Mouse (Mus musculus): ENCODE results near the gene Ssr2.
A peak's percentile ranks its signal among the peaks of the same experiment; 100 is the strongest.

Ssr2 gene

GRCm38 (mm10) chr3:88623346-88624135 is 47.9 kb downstream of the Ssr2 start:
- peak; percentile 41 for DNase-seq (ENCODE audit: low read depth)

GRCm38 (mm10) chr3:88624324-88624723 is 48.6 kb downstream of the Ssr2 start:
- DNase-seq (ENCODE audit: low read depth), result peak; percentile 27

GRCm38 (mm10) chr3:88624951-88625350 is 49.3 kb downstream of the Ssr2 start:
- peak; percentile 90 for DNase-seq (ENCODE audit: low read depth)

GRCm38 (mm10) chr3:88625531-88625930 is 49.9 kb downstream of the Ssr2 start:
- no peak for DNase-seq (ENCODE audit: low read depth)

DNA sequence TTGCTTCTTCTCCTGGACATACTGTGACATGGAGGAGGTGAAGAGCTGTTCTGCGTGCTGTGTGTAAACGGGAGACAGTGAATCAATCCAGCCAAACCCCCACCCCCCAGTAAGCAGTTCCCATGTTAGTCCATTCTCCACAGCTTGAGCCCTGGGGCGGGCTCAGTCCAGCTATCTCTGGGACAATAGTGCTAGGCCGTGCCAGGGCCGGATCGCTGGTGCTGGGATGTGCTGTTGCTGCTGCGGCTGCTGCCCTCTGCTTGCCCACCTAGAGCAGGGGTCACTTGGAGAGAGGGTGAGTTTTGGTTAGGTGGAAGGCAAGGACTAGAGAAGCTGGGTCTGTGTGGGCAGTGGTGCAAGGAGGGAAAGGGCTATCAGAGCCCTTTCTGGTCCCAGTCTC is 50.6 kb downstream of the Ssr2 start:
- DNase-seq (ENCODE audit: low read depth), result no peak

- no peak for DNase-seq (ENCODE audit: low read depth)
These were observed 51.4 kb downstream of the Ssr2 start for GRCm38 (mm10) chr3:88627114-88627513.

DNA sequence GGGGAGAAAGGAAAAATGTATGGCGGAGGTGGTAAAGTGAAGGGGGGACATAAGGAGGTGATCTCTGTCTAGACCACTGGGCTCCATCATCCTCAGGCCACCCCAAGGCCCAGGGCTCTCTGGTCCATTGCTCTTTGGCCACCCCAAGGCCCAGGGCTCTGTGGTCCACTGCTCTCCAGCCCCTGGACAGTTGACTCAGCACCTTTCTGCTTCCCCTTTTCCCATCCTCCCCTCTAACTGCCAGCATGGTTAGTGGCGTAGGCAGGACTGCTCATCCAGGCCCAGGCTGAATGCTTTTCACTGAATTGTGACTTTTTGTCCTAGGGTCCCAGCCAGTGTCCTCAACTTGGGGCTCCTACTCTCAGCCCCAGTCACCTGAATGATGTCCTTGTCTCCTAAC is 51.9 kb downstream of the Ssr2 start:
- no peak for DNase-seq (ENCODE audit: low read depth)

GRCm38 (mm10) chr3:88628766-88629165 is 53.1 kb downstream of the Ssr2 start:
- no peak for DNase-seq (ENCODE audit: low read depth)

DNA sequence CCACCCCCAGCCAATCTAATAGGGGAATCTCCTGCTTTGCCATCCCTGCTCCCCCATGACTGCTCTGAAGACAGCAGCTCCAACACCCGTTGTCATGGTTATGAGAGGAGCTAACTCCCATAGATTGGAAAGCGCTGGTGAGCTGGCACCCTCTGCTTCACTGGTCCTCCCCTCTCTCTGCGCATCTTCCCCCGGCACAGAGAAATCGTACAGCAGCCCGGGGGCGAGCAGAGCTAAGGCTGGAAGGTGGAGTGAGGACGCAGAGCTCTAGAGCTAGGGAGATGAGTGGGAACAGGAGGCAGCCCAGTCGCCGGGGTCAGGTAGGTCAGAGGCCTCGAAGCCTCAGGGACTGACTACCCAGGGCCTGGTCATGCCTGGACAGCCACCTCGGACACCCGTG is 53.6 kb downstream of the Ssr2 start:
- no peak for DNase-seq (ENCODE audit: low read depth)

DNA sequence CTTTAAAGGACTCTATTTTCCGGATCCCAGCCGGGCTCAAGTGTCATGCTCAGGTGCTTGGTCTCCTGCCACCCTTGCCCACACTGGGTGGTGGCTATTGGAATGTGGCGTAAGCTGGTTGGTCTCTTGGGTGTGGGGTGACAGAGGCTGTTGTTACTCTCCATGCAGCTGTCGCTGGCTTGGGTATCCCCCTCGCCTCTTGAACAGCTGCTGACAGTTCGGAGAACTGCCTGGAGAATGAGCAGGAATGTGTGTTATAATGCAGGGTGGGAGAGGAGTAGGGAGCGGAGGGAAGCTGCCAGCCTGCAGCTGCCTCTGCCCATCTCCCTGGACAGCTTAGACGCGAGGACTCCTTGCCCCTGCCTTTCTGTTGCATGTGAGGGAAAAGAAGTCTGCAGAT is 54.3 kb downstream of the Ssr2 start:
- DNase-seq (ENCODE audit: low read depth), result no peak

- no peak for DNase-seq (ENCODE audit: low read depth)
These were observed 55.2 kb downstream of the Ssr2 start for GRCm38 (mm10) chr3:88630849-88631341.

- DNase-seq (ENCODE audit: low read depth), result peak; percentile 60
These were observed 56.4 kb downstream of the Ssr2 start for GRCm38 (mm10) chr3:88631921-88632587.

DNA sequence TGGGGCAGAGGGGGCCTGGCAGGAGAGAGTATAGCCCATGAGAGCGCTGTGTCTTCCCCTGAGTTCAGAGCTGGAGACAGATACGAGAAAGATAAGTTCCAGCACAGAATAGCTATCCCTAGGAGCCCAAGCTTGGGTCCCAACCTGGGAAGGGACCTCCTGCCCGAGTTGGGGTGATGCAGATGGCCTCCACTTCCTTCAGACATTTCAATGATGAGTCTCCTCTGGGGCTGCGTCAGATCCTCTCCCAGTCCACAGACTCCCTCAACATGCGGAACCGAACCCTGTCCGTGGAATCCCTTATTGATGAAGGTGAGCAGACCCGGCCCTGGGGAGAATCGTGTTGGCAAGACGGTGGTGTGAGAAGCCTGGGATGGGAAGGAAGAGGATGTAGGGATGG is 57.4 kb downstream of the Ssr2 start:
- DNase-seq (ENCODE audit: low read depth), result no peak

DNA sequence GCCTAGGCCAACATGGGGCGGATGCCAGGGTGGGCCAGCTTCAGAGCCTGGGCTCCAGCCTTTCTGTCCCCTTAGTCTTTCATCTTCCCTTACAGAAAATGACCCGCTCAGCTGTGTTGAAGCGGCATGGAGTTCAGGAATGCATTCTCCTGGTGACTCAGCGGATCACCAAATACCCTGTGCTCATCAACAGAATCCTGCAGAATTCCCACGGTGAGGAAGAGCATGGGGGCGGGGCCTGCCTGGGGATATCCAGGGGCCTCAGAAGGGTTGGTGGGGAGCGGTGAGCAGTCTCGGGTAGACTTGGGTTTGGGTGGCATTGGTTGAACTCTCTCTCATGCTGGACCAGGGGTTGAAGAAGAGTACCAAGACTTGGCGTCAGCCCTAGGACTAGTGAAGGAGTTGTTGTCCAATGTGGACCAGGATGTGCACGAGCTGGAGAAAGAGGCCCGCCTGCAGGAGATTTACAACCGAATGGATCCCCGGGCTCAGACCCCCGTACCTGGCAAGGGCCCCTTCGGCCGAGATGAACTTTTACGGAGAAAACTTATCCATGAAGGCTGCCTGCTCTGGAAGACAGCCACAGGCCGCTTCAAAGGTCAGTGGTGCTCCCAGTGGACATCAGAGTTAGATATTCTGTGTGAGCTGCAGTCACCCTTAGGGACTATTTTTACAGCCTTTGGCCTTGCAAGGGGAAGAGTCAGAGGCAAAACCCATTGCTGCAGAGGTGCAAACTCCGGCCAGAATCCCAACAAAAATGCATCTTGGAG is 60.0 kb downstream of the Ssr2 start:
- no peak for DNase-seq (ENCODE audit: low read depth)

DNA sequence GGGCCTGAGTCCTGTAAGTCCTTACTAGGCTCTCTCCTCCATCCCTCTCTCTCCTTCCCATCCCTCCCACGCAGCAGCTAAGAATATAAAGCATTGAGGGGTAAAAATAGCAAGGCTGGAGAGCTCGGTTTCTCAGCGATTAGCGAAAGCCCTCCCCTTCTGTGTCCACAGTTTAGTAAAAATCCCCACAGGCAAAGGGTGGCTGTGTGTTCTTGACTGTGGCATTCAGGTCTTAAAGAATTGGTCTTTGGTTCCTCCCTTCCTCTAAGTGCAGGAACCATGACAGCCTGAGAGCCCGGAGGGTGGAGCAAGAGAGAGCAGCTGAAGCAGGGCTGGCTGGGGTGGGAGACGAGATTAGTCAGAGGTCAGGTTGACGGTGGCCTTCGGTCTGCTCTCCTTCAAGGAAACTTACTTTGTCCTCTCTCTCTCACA is 60.9 kb downstream of the Ssr2 start:
- DNase-seq (ENCODE audit: low read depth), result no peak

GRCm38 (mm10) chr3:88637134-88637533 is 61.5 kb downstream of the Ssr2 start:
- DNase-seq (ENCODE audit: low read depth), result no peak
